Mouse (Mus musculus) CH12.LX (cell line): ENCODE measurements around the gene Tgfbr1. TPM values are rescaled to one million over a fixed set of nuclear protein-coding genes. Genes with fewer than 3 reads are reported as not detected.

Source experiments
- DNase-seq: peaks from one replicate; pipeline ENCODE4 v3.0.0-alpha.2; 2013; ENCODE audit errors: extremely low read depth
- H3K27ac ChIP-seq: 2 replicates; pipeline ENCODE4 v1.5.1; 2012; ENCODE audit warnings: low read depth, mild to moderate bottlenecking, control low read depth, moderate library complexity; ENCODE audit not compliant: insufficient read depth
- H3K27me3 ChIP-seq: replicated peaks from 2 replicates; pipeline ENCODE3; 2012; ENCODE audit warnings: inconsistent platforms
- H3K36me3 ChIP-seq, 2 experiments: replicated peaks in 1 of 2; 2 replicates each; pipeline versions ENCODE3 to v1.6.1; 2012; ENCODE audit warnings: inconsistent platforms in 1 of 2, low read length in 1 of 2, mild to moderate bottlenecking in 1 of 2, mixed read lengths in 1 of 2, moderate library complexity in 1 of 2; ENCODE audit not compliant: control insufficient read depth in 1 of 2, insufficient read depth in 1 of 2
- H3K4me1 ChIP-seq, 2 experiments: 2 replicates each; pipeline ENCODE4 v1.6.1; 2012; ENCODE audit warnings: inconsistent platforms in 1 of 2, moderate library complexity in 1 of 2; ENCODE audit not compliant: insufficient read depth in 2 of 2, control insufficient read depth in 1 of 2
- H3K4me2 ChIP-seq: 2 replicates; pipeline ENCODE4 v1.6.1; 2012; ENCODE audit warnings: low read depth, mild to moderate bottlenecking, control low read depth; ENCODE audit not compliant: poor library complexity, insufficient read depth, severe bottlenecking
- H3K4me3 ChIP-seq, 3 experiments: fragments of 150-350 bp in 1 of 3; sonication (generic) in 1 of 3; replicated peaks in 1 of 3; 2 replicates each; pipeline versions ENCODE3 to v1.5.1; 2011 to 2012; ENCODE audit warnings: low read depth in 2 of 3, low read length in 2 of 3, mild to moderate bottlenecking in 2 of 3, moderate library complexity in 2 of 3, control low read depth in 1 of 3, improper control_type of control experiment in 1 of 3, inconsistent platforms in 1 of 3, mixed read lengths in 1 of 3; ENCODE audit not compliant: poor library complexity in 1 of 3
- H3K79me2 ChIP-seq: replicated peaks from 2 replicates; pipeline ENCODE4 v1.6.1; 2012; ENCODE audit warnings: mild to moderate bottlenecking, moderate library complexity; ENCODE audit not compliant: control insufficient read depth, poor library complexity, insufficient read depth, severe bottlenecking; ENCODE audit errors: extremely low read depth
- H3K9ac ChIP-seq: 2 replicates; pipeline ENCODE4 v1.6.1; 2012; ENCODE audit warnings: low read depth, mild to moderate bottlenecking, control low read depth, moderate library complexity; ENCODE audit not compliant: insufficient read depth
- H3K9me3 ChIP-seq: replicated peaks from 2 replicates; pipeline ENCODE3; 2012; ENCODE audit warnings: low read length, inconsistent platforms, mixed read lengths
- CHD2 ChIP-seq: IDR thresholded peaks from 2 replicates; pipeline ENCODE4 v1.6.1; 2011; ENCODE audit warnings: low read length, improper control_type of control experiment
- CTCF ChIP-seq, 2 experiments: IDR thresholded peaks in 1 of 2; conservative IDR thresholded peaks in 1 of 2; 2 replicates each; pipeline ENCODE4 v1.5.1; 2011 to 2012; ENCODE audit warnings: low read depth in 2 of 2, low read length in 2 of 2, improper control_type of control experiment in 1 of 2, inconsistent platforms in 1 of 2, mild to moderate bottlenecking in 1 of 2, moderate library complexity in 1 of 2
- E2F4 ChIP-seq: IDR thresholded peaks from 2 replicates; pipeline ENCODE4 v1.6.1; 2011; ENCODE audit warnings: low read depth, low read length, improper control_type of control experiment; ENCODE audit not compliant: insufficient replicate concordance
- ELF1 ChIP-seq: IDR thresholded peaks from 2 replicates; pipeline ENCODE4 v1.6.1; 2014; ENCODE audit warnings: low read depth, mild to moderate bottlenecking, inconsistent platforms, low read length, improper control_type of control experiment
- HCFC1 ChIP-seq: IDR thresholded peaks from 2 replicates; pipeline ENCODE4 v1.6.1; 2012; ENCODE audit warnings: low read depth, mild to moderate bottlenecking, inconsistent platforms, low read length, improper control_type of control experiment
- JUND ChIP-seq: conservative IDR thresholded peaks from 2 replicates; pipeline ENCODE4 v1.6.1; 2011; ENCODE audit warnings: low read depth, low read length, improper control_type of control experiment
- KAT2A ChIP-seq: IDR thresholded peaks from 2 replicates; pipeline ENCODE4 v1.6.1; 2012; ENCODE audit warnings: low read length, improper control_type of control experiment, inconsistent platforms; ENCODE audit not compliant: insufficient replicate concordance
- MAFK ChIP-seq: IDR thresholded peaks from 2 replicates; pipeline ENCODE4 v1.6.1; 2011; ENCODE audit warnings: low read length, improper control_type of control experiment; ENCODE audit not compliant: insufficient replicate concordance
- MAX ChIP-seq: IDR thresholded peaks from 2 replicates; pipeline ENCODE4 v1.6.1; 2011; ENCODE audit warnings: low read length, improper control_type of control experiment
- MAZ ChIP-seq: IDR thresholded peaks from 2 replicates; pipeline ENCODE4 v1.6.1; 2012; ENCODE audit warnings: low read depth, mild to moderate bottlenecking, inconsistent platforms, low read length, improper control_type of control experiment, moderate library complexity
- MEF2A ChIP-seq: IDR thresholded peaks from 2 replicates; pipeline ENCODE4 v1.6.1; 2014; ENCODE audit warnings: low read depth, mild to moderate bottlenecking, inconsistent platforms, low read length, improper control_type of control experiment, borderline replicate concordance
- MXI1 ChIP-seq: IDR thresholded peaks from 2 replicates; pipeline ENCODE4 v1.6.1; 2011; ENCODE audit warnings: mild to moderate bottlenecking, low read depth, low read length, improper control_type of control experiment
- MYC ChIP-seq: IDR thresholded peaks from 2 replicates; pipeline ENCODE4 v1.6.1; 2011; ENCODE audit warnings: low read depth, mild to moderate bottlenecking, improper control_type of control experiment, low read length
- NELFE ChIP-seq: IDR thresholded peaks from 2 replicates; pipeline ENCODE4 v1.6.1; 2011; ENCODE audit warnings: low read depth, low read length, improper control_type of control experiment
- PAX5 ChIP-seq: IDR thresholded peaks from 2 replicates; pipeline ENCODE4 v1.6.1; 2012; ENCODE audit warnings: low read length, inconsistent platforms, mixed read lengths
- POLR2A ChIP-seq: IDR thresholded peaks from 2 replicates; pipeline ENCODE4 v1.6.1; 2011; ENCODE audit warnings: low read depth, mild to moderate bottlenecking, improper control_type of control experiment, low read length
- RAD21 ChIP-seq: IDR thresholded peaks from 2 replicates; pipeline ENCODE4 v1.6.1; 2011; ENCODE audit warnings: low read depth, mild to moderate bottlenecking, low read length, improper control_type of control experiment, moderate library complexity
- SMC3 ChIP-seq: IDR thresholded peaks from 2 replicates; pipeline ENCODE4 v1.6.1; 2011; ENCODE audit warnings: low read depth, low read length, improper control_type of control experiment
- UBTF ChIP-seq: IDR thresholded peaks from 2 replicates; pipeline ENCODE4 v1.6.1; 2012; ENCODE audit warnings: low read depth, mild to moderate bottlenecking, inconsistent platforms, low read length, improper control_type of control experiment, moderate library complexity
- USF2 ChIP-seq: conservative IDR thresholded peaks from 2 replicates; pipeline ENCODE4 v1.6.1; 2011; ENCODE audit warnings: low read depth, low read length, improper control_type of control experiment
- ZC3H11A ChIP-seq: IDR thresholded peaks from 2 replicates; pipeline ENCODE4 v1.6.1; 2012; ENCODE audit warnings: low read depth, mild to moderate bottlenecking, inconsistent platforms, low read length, improper control_type of control experiment
- ZNF384 ChIP-seq: IDR thresholded peaks from 2 replicates; pipeline ENCODE4 v1.6.1; 2012; ENCODE audit warnings: low read depth, low read length, improper control_type of control experiment, inconsistent platforms
- dilution Hi-C: fragments of 300-500 bp; cut with MboI; formaldehyde crosslinking; loops from 2 replicates; pipeline ENCODE4 v1.14.3; 2020; ENCODE audit warnings: low sequenced_read_pairs; ENCODE audit not compliant: extremely low pct_unique_long_range_greater_than_20kb, extremely low pct_ligation_motif_present
- in situ Hi-C: fragments of 300-500 bp; cut with MboI; formaldehyde crosslinking; loops from 3 replicates; pipeline ENCODE4 v1.14.3; 2019; ENCODE audit warnings: low sequenced_read_pairs, low pct_ligation_motif_present, low pct_unique_long_range_greater_than_20kb, mixed read lengths
- polyA plus RNA-seq: library from polyadenylated mRNA; unstranded; fragments of >175 nt; gene quantifications from 2 replicates; pipeline ENCODE4 v1.2.1, GENCODE M21; 2012; ENCODE audit warnings: low read depth; ENCODE audit not compliant: insufficient read length
- total RNA-seq, 2 experiments: library from RNA; depleted of rRNA; stranded (reverse); fragments of 300-350 nt in 1 of 2; fragments of >200 nt in 1 of 2; gene quantifications; 2 replicates each; pipeline ENCODE4 v1.2.3; 2012 to 2014

The Tgfbr1 gene
- total and polyA plus RNA-seq, 3 experiments: 3.4 to 8.7 (median 7.0) TPM

GRCm38 (mm10) chr4:47437365-47438340, 84.6 kb downstream of the Tgfbr1 start:
- no peaks in the 10 kb centered on the region for H3K9me3 ChIP-seq
- peaks cover 1% of the 10 kb centered on the region for H3K27me3 ChIP-seq
- H3K36me3 ChIP-seq: no peaks in the 10 kb centered on the region
- DNase-seq: peak; percentile 85
- dilution Hi-C loops: no loop called here
- H3K27ac ChIP-seq: no peak overlapping the region
- peak overlapping the region; percentile 48 to 62 (median 54) for H3K4me3 ChIP-seq
- in situ Hi-C loops: loop anchor here (25.0 kb wide), 2 partner anchors 375 to 975 kb away; no protein-coding TSS in a partner anchor
- H3K4me1 ChIP-seq: peaks cover 0 to 12% of the 10 kb centered on the region in 2 experiments; a peak in 2 of 4 replicates
- TF ChIP-seq SMC3 (peak; percentile 80), KAT2A (0 out of 2 replicates have a peak, but pooled peaks have one; percentile 5), JUND (no peak), RAD21 (peak; percentile 87), CTCF (conservative IDR thresholded peaks at IDR 0.05 in 1 of 2, IDR thresholded peaks at IDR 0.05 in 1 of 2; ENCODE audit: low read depth in 2 of 2, low read length in 2 of 2) (peak; percentile 63 to 85), MAX (no peak), POLR2A (no peak), UBTF (no peak), NELFE (0 out of 2 replicates have a peak, but pooled peaks have one; percentile 14), MAZ (peak; percentile 73; the same call in 1 of the 2 replicates), ZC3H11A (peak; percentile 36), CHD2 (0 out of 2 replicates have a peak, but pooled peaks have one; percentile 56), MAFK (no peak)
- no peaks in the 10 kb centered on the region for H3K79me2 ChIP-seq
- H3K9ac ChIP-seq: peak overlapping the region; percentile 68
- H3K4me2 ChIP-seq: peak overlapping the region; percentile 94

GRCm38 (mm10) chr4:47438956-47439355, 85.9 kb downstream of the Tgfbr1 start:
- Histone ChIP-seq H3K9ac (no peak overlapping the region), H3K4me1 (peaks cover 0 to 12% of the 10 kb centered on the region in 2 experiments; a peak in 2 of 4 replicates), H3K4me3 (no peak overlapping the region), H3K27ac (no peak overlapping the region), H3K27me3 (peaks cover 1% of the 10 kb centered on the region), H3K79me2 (no peaks in the 10 kb centered on the region), H3K4me2 (no peak overlapping the region), H3K9me3 (no peaks in the 10 kb centered on the region), H3K36me3 (no peaks in the 10 kb centered on the region)
- in situ Hi-C loops (loop anchor here (25.0 kb wide), 2 partner anchors 373 to 973 kb away; no protein-coding TSS in a partner anchor), dilution Hi-C loops (no loop called here)
- TF ChIP-seq MEF2A: no peak
- TF ChIP-seq PAX5: no peak
- no peak for TF ChIP-seq CTCF (conservative IDR thresholded peaks at IDR 0.05 in 1 of 2, IDR thresholded peaks at IDR 0.05 in 1 of 2; ENCODE audit: low read depth in 2 of 2, low read length in 2 of 2)
- TF ChIP-seq ZC3H11A: no peak
- TF ChIP-seq ZNF384: no peak
- no peak for TF ChIP-seq RAD21
- no peak for TF ChIP-seq UBTF
- TF ChIP-seq E2F4: no peak
- no peak for TF ChIP-seq KAT2A
- TF ChIP-seq MXI1: no peak
- TF ChIP-seq HCFC1: no peak
- no peak for TF ChIP-seq MYC
- TF ChIP-seq ELF1: no peak
- TF ChIP-seq USF2: no peak
- DNase-seq: no peak
